Mouse (Mus musculus): ENCODE data around the gene D630039A03Rik.

- TF ChIP-seq CTCF (IDR thresholded peaks at IDR 0.05; ENCODE audit: low read depth, low read length) (no peak), GATA2 (IDR thresholded peaks at IDR 0.05; ENCODE audit: borderline replicate concordance, low read depth, low read length) (no peak), GATA1 (IDR thresholded peaks at IDR 0.05; ENCODE audit: borderline replicate concordance, low read length) (no peak), TAL1 (conservative IDR thresholded peaks at IDR 0.05; ENCODE audit: low read depth, low read length) (no peak), POLR2AphosphoS5 (IDR thresholded peaks at IDR 0.05; ENCODE audit: insufficient replicate concordance, low read depth, low read length) (no peak)
These were observed 706 bp downstream of the D630039A03Rik start for GRCm38 (mm10) chr4:57915216-57915965.
